In the genomic region with DNA sequence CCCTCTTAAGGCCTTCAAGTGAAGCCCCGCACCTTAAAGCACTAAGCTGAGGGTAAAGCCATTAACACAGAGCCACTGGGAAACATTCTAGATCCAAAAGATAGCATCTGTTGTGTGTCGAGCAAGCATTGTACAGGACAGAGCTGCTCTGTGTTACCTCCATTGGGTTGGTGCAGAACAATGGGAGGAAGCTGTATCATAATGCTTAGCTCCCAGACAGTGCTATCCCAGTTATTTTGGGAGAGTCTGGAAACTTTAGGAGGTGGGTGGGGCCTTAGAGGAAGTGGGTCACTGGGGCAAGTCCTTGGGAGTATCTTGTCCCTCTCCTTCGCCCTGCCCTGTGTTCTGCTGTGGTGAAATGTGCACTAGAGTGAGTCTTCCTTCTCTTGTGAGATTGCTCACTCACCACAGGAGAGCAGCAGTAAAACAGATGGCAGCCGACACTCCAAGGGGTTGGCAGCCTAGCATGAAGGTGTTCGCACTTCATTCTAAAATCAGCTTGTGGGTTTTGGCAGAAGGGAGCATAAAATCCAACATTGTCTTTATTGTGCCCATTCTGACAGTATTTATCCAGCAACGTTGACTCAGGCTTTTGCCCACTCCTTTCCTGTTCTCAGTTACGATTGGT, we compare ENCODE assay signal across 12 mouse cellular contexts. TPM values are rescaled to one million over a fixed set of nuclear protein-coding genes. Genes with fewer than 3 reads are reported as not detected.
DNase-seq lines count a peak whose midpoint lies in the region; ATAC-seq lines count a peak whose summit lies in the region.
"Had no signal": no experiment of that assay in that cellular context is flagged by ENCODE, and none has a peak within 500 bp of the region (broad histone marks: within the 10 kb centered on the region; RNA-seq: fewer than 3 reads in every experiment).

No protein-coding gene starts in this region.

- H3K36me3 ChIP-seq in kidney, embryonic 14.5 days (ENCODE audit: control insufficient read depth, insufficient read depth, low read length): peaks cover 64% of the 10 kb centered on the region

- no peak overlapping the region for H3K4me2 ChIP-seq in kidney, embryonic 14.5 days (replicated peaks; ENCODE audit: low read depth, low read length)

- H3K9ac ChIP-seq in kidney, embryonic 14.5 days (ENCODE audit: low read depth, low read length): no peak overlapping the region

- no peaks in the 10 kb centered on the region for H3K9me3 ChIP-seq in kidney, embryonic 14.5 days (ENCODE audit: control insufficient read depth, low read length)

- no peak for DNase-seq in kidney, postnatal 25 days
- peak; percentile 66 for DNase-seq in right cerebral cortex, adult 18-20 months
- no peak for DNase-seq in right cerebral cortex, postnatal 10 days (ENCODE audit: low spot score in 2 of 2)
- peak; percentile 30 to 58 for DNase-seq in cerebellum, postnatal 14 days
- peak; percentile 43 for DNase-seq in telencephalon, adult 2 months (ENCODE audit: low read depth, low spot score)
- no peak for DNase-seq in gastrocnemius, postnatal 25 days
- DNase-seq: adrenal gland, postnatal 10 days; embryo, embryonic 11 days; heart, postnatal 14 days; kidney, adult 9 months had no signal

- H3K4me3 ChIP-seq in kidney, embryonic 14.5 days (ENCODE audit: low read length): no peak overlapping the region

- peak; percentile 55; the same call in 1 of the 2 replicates for ATAC-seq in kidney, embryonic 14.5 days (ENCODE audit: low FRiP score, low TSS enrichment)
- ATAC-seq: midbrain, embryonic 16.5 days had no signal

- 81% methylated on average over 7 of the region's 7 CpGs for WGBS in kidney, embryonic 14.5 days

- no peak overlapping the region for H3K27ac ChIP-seq in kidney, embryonic 14.5 days (ENCODE audit: low read depth, low read length)

- no peaks in the 10 kb centered on the region for H3K27me3 ChIP-seq in kidney, embryonic 14.5 days (ENCODE audit: control insufficient read depth, insufficient read depth, low read length)

- H3K4me1 ChIP-seq in kidney, embryonic 14.5 days (ENCODE audit: control insufficient read depth, insufficient read depth, low read length): no peaks in the 10 kb centered on the region

RNA-seq across cellular contexts. Expression of gene Bora, which starts 13.1 kb away (rescaled TPM):
- polyA plus RNA-seq in kidney, embryonic 14.5 days (2014; fragmentation: Nextera tagmentation; extraction: Ambion mirVana): 77.1 and 97.6 TPM in 2 replicates
- total RNA-seq in gastrocnemius, postnatal 25 days (2021): 1 to 10 TPM in 1 of 2 experiments, under 1 TPM in 1; 0.97 to 1.3 TPM

RNA-seq across cellular contexts. Expression of gene Mzt1, which starts 13.1 kb away (rescaled TPM):
- 66.0 and 86.2 TPM in 2 replicates for polyA plus RNA-seq in kidney, embryonic 14.5 days (2014; fragmentation: Nextera tagmentation; extraction: Ambion mirVana)
- total RNA-seq in gastrocnemius, postnatal 25 days (2021): 10 to 100 TPM; 24.0 to 24.6 TPM

RNA-seq across cellular contexts. Expression of gene Pibf1, which starts 40.2 kb away (rescaled TPM):
- polyA plus RNA-seq in kidney, embryonic 14.5 days (2014; fragmentation: Nextera tagmentation; extraction: Ambion mirVana): 24.1 and 24.9 TPM in 2 replicates
- 1 to 10 TPM; 7.3 to 7.9 TPM for total RNA-seq in gastrocnemius, postnatal 25 days (2021)

RNA-seq across cellular contexts. Expression of gene Dis3, which starts 40.5 kb away (rescaled TPM):
- polyA plus RNA-seq in kidney, embryonic 14.5 days (2014; fragmentation: Nextera tagmentation; extraction: Ambion mirVana): 28.7 and 46.5 TPM in 2 replicates
- total RNA-seq in gastrocnemius, postnatal 25 days (2021): 10 to 100 TPM; 10.2 to 11.4 TPM

Comparison
In these comparisons a context has a peak if more than half of its experiments do, and no peak if none do; other contexts are left out.
1. DNase-seq: peak in right cerebral cortex, adult 18-20 months (single experiment), cerebellum, postnatal 14 days (2 of 2) and telencephalon, adult 2 months (single experiment); none in kidney, postnatal 25 days (0 of 2), right cerebral cortex, postnatal 10 days (0 of 2) and gastrocnemius, postnatal 25 days (single experiment).